Mouse (Mus musculus) lung, postnatal 0 days (tissue): ENCODE results near the gene Ninj1.

Source experiments
- CTCF ChIP-seq: IDR thresholded peaks from 2 replicates; pipeline ENCODE4 v1.5.1; 2016; ENCODE audit warnings: antibody characterized with exemption, mild to moderate bottlenecking
- EP300 ChIP-seq: IDR thresholded peaks from 2 replicates; pipeline ENCODE4 v1.6.1; 2016; ENCODE audit warnings: antibody characterized with exemption, mild to moderate bottlenecking, control low read depth

GRCm38 (mm10) chr13:49198734-49199133 is 11.4 kb downstream of the Ninj1 start:
- TF ChIP-seq CTCF (no peak), EP300 (no peak)
